Mouse (Mus musculus) heart, embryonic 14.5 days (tissue): ENCODE results near the gene Tha1. TPM values are rescaled to one million over a fixed set of nuclear protein-coding genes. Genes with fewer than 3 reads are reported as not detected.

Experiments
- ATAC-seq: fragments of 200-750 bp; cut with Nextera tagmentation; 2 replicates; pipeline ENCODE4 v1.8.0; 2017; ENCODE audit warnings: low read depth, moderate TSS enrichment; ENCODE audit not compliant: insufficient number of reproducible peaks, insufficient read depth, low FRiP score
- H3K27ac ChIP-seq, 2 experiments: fragments of 200-500 bp in 1 of 2; fragments of 300-500 bp in 1 of 2; sonication (generic) in 1 of 2; replicated peaks in 1 of 2; 2 replicates each; pipeline ENCODE4 v1.5.1; 2012 to 2014; ENCODE audit warnings: low read depth in 2 of 2, low read length in 2 of 2, control low read depth in 1 of 2, mild to moderate bottlenecking in 1 of 2, mixed read lengths in 1 of 2; ENCODE audit not compliant: control insufficient read depth in 1 of 2, insufficient read depth in 1 of 2
- H3K27me3 ChIP-seq: fragments of 300-500 bp; sonication (generic); 2 replicates; pipeline ENCODE4 v1.6.1; 2014; ENCODE audit warnings: mild to moderate bottlenecking, low read length, control low read depth; ENCODE audit not compliant: control insufficient read depth, insufficient read depth
- H3K36me3 ChIP-seq: fragments of 300-500 bp; sonication (generic); 2 replicates; pipeline ENCODE4 v1.6.1; 2014; ENCODE audit warnings: mild to moderate bottlenecking, control low read depth, low read length, mixed read lengths; ENCODE audit not compliant: control insufficient read depth, insufficient read depth
- H3K4me1 ChIP-seq, 2 experiments: fragments of 200-500 bp in 1 of 2; fragments of 300-500 bp in 1 of 2; sonication (generic) in 1 of 2; 2 replicates each; pipeline ENCODE4 v1.6.1; 2012 to 2014; ENCODE audit warnings: low read length in 2 of 2, control low read depth in 1 of 2, mixed read lengths in 1 of 2; ENCODE audit not compliant: control insufficient read depth in 2 of 2, insufficient read depth in 2 of 2
- H3K4me2 ChIP-seq: fragments of 300-500 bp; sonication (generic); 2 replicates; pipeline ENCODE4 v1.6.1; 2014; ENCODE audit warnings: mild to moderate bottlenecking, low read length
- H3K4me3 ChIP-seq, 2 experiments: fragments of 200-500 bp in 1 of 2; fragments of 300-500 bp in 1 of 2; sonication (generic) in 1 of 2; 2 replicates each; pipeline ENCODE4 v1.5.1; 2012 to 2014; ENCODE audit warnings: low read length in 2 of 2, mild to moderate bottlenecking in 2 of 2, control low read depth in 1 of 2, low read depth in 1 of 2, moderate library complexity in 1 of 2; ENCODE audit not compliant: control insufficient read depth in 1 of 2, insufficient read depth in 1 of 2
- H3K9ac ChIP-seq: fragments of 300-500 bp; sonication (generic); 2 replicates; pipeline ENCODE4 v1.6.1; 2014; ENCODE audit warnings: mild to moderate bottlenecking, low read length
- H3K9me3 ChIP-seq: fragments of 300-500 bp; sonication (generic); 2 replicates; pipeline ENCODE4 v1.6.1; 2016; ENCODE audit warnings: low read length, control low read depth; ENCODE audit not compliant: control insufficient read depth
- WGBS: fragments of 180-500 bp; shearing (Covaris S2); extraction: QIAGEN DNeasy Blood & Tissue Kit; methylation state at CpG from one replicate; pipeline ENCODE4 v1.1.7; 2014; 5-methylcytosine and 5-hydroxymethylcytosine counted together
- polyA plus RNA-seq: library from polyadenylated mRNA; unstranded; fragments of >200 nt; fragmentation: Nextera tagmentation; extraction: Ambion mirVana; gene quantifications from 2 replicates; pipeline ENCODE4 v1.2.1, GENCODE M21; 2014

The Tha1 gene
- polyA plus RNA-seq, 1 experiment from 2014 or later, result 4.9 TPM

GRCm38 (mm10) chr11:117881787-117882186 is 8.5 kb upstream of the Tha1 start:
- H3K36me3 ChIP-seq, result no peaks in the 10 kb centered on the region
- no peaks in the 10 kb centered on the region for H3K27me3 ChIP-seq
- H3K9me3 ChIP-seq, result no peaks in the 10 kb centered on the region
- WGBS, result 13% methylated on average over 8 of the region's 8 CpGs
- peak overlapping the region in 1 of 2 experiments; percentile 41; a peak in 1 of 4 replicates for H3K27ac ChIP-seq
- peaks cover 24 to 32% of the 10 kb centered on the region in 2 experiments for H3K4me1 ChIP-seq
- H3K4me2 ChIP-seq, result no peak overlapping the region
- peak overlapping the region; percentile 4; the same call in 1 of the 2 replicates for H3K9ac ChIP-seq
- no peak for ATAC-seq
- no peak overlapping the region for H3K4me3 ChIP-seq

GRCm38 (mm10) chr11:117880977-117881358 is 7.7 kb upstream of the Tha1 start:
- Histone ChIP-seq H3K4me2 (no peak overlapping the region), H3K4me1 (peaks cover 24 to 35% of the 10 kb centered on the region in 2 experiments), H3K27me3 (no peaks in the 10 kb centered on the region), H3K9me3 (no peaks in the 10 kb centered on the region), H3K36me3 (no peaks in the 10 kb centered on the region), H3K9ac (no peak overlapping the region), H3K4me3 (no peak overlapping the region), H3K27ac (no peak overlapping the region)
- no peak for ATAC-seq
- WGBS, result 80% methylated on average over 6 of the region's 6 CpGs

GRCm38 (mm10) chr11:117880336-117880976 is 7.2 kb upstream of the Tha1 start:
- H3K27me3 ChIP-seq, result no peaks in the 10 kb centered on the region
- no peaks in the 10 kb centered on the region for H3K9me3 ChIP-seq
- H3K4me3 ChIP-seq, result no peak overlapping the region
- no peaks in the 10 kb centered on the region for H3K36me3 ChIP-seq
- H3K27ac ChIP-seq, result no peak overlapping the region
- WGBS, result 84% methylated on average over 9 of the region's 9 CpGs
- no peak overlapping the region for H3K4me2 ChIP-seq
- H3K9ac ChIP-seq, result no peak overlapping the region
- no peak for ATAC-seq
- H3K4me1 ChIP-seq, result peaks cover 27 to 40% of the 10 kb centered on the region in 2 experiments

- H3K36me3 ChIP-seq, result no peaks in the 10 kb centered on the region
- H3K9me3 ChIP-seq, result no peaks in the 10 kb centered on the region
- H3K4me1 ChIP-seq, result peaks cover 32 to 48% of the 10 kb centered on the region in 2 experiments
- H3K4me2 ChIP-seq, result no peak overlapping the region
- no peak overlapping the region for H3K9ac ChIP-seq
- ATAC-seq, result no peak
- H3K27ac ChIP-seq, result no peak overlapping the region
- H3K27me3 ChIP-seq, result no peaks in the 10 kb centered on the region
- WGBS, result 77% methylated on average over 6 of the region's 6 CpGs
- no peak overlapping the region for H3K4me3 ChIP-seq
These were observed 6.4 kb upstream of the Tha1 start for GRCm38 (mm10) chr11:117879676-117880075.

GRCm38 (mm10) chr11:117878892-117879291 is 5.6 kb upstream of the Tha1 start:
- H3K36me3 ChIP-seq, result no peaks in the 10 kb centered on the region
- H3K27me3 ChIP-seq, result no peaks in the 10 kb centered on the region
- WGBS, result 41% methylated on average over 8 of the region's 8 CpGs
- no peaks in the 10 kb centered on the region for H3K9me3 ChIP-seq
- peak overlapping the region in 1 of 2 experiments; percentile 78; a peak in 2 of 4 replicates for H3K27ac ChIP-seq
- H3K9ac ChIP-seq, result peak overlapping the region; percentile 56
- ATAC-seq, result no peak
- peaks cover 32 to 50% of the 10 kb centered on the region in 2 experiments for H3K4me1 ChIP-seq
- peak overlapping the region; percentile 62 for H3K4me2 ChIP-seq
- peak overlapping the region in 1 of 2 experiments; percentile 19; a peak in 1 of 4 replicates for H3K4me3 ChIP-seq

- H3K4me1 ChIP-seq, result peaks cover 35 to 50% of the 10 kb centered on the region in 2 experiments
- H3K4me2 ChIP-seq, result peak overlapping the region; percentile 62
- H3K9me3 ChIP-seq, result no peaks in the 10 kb centered on the region
- 10% methylated on average over 13 of the region's 13 CpGs for WGBS
- no peaks in the 10 kb centered on the region for H3K27me3 ChIP-seq
- peak; percentile 44 for ATAC-seq
- peak overlapping the region; percentile 3 to 19; a peak in 2 of 4 replicates for H3K4me3 ChIP-seq
- H3K9ac ChIP-seq, result peak overlapping the region; percentile 56
- peak overlapping the region in 1 of 2 experiments; percentile 78; a peak in 2 of 4 replicates for H3K27ac ChIP-seq
- no peaks in the 10 kb centered on the region for H3K36me3 ChIP-seq
These were observed 4.8 kb upstream of the Tha1 start for GRCm38 (mm10) chr11:117877917-117878745.

- Histone ChIP-seq H3K9ac (0 out of 2 replicates have a peak overlapping the region, but pooled peaks have one; percentile 25), H3K9me3 (no peaks in the 10 kb centered on the region), H3K36me3 (no peaks in the 10 kb centered on the region), H3K4me3 (no peak overlapping the region), H3K27ac (peak overlapping the region; percentile 14 to 50; a peak in 3 of 4 replicates), H3K4me2 (0 out of 2 replicates have a peak overlapping the region, but pooled peaks have one; percentile 11), H3K4me1 (peaks cover 28 to 44% of the 10 kb centered on the region in 2 experiments), H3K27me3 (no peaks in the 10 kb centered on the region)
- 11% methylated on average over 6 of the region's 6 CpGs for WGBS
- no peak for ATAC-seq
These were observed 2.4 kb upstream of the Tha1 start for GRCm38 (mm10) chr11:117875681-117876080.
